Mouse (Mus musculus) naive thymus-derived CD4-positive, alpha-beta T cell, adult 5 months (primary cell): ENCODE data around the gene Polr2f. TPM values are rescaled to one million over a fixed set of nuclear protein-coding genes. Genes with fewer than 3 reads are reported as not detected.

Source experiments
- polyA plus RNA-seq: library from polyadenylated mRNA; unstranded; fragments of 100-300 nt; shearing (Covaris generic); gene quantifications from one replicate; pipeline ENCODE4 v1.2.1, GENCODE M21; 2017

Gene Polr2f
- 84.0 TPM for polyA plus RNA-seq

GRCm38 (mm10) chr15:79140866-79141565 lies at the start of gene Polr2f, which contains the start of gene 1700088E04Rik:
TSS of gene Polr2f (plus strand) at chr15:79141009.
TSS of gene 1700088E04Rik (minus strand) at chr15:79141253.

GRCm38 (mm10) chr15:79108421-79109320 lies 32.1 kb upstream of the Polr2f start, which contains the start of gene Micall1:
TSS of gene Micall1 (plus strand) at chr15:79108898.

GRCm38 (mm10) chr15:79165140-79165539 lies 24.3 kb downstream of the Polr2f start, which contains the start of gene Sox10:
TSS of gene Sox10 (minus strand) at chr15:79165240.

Other genes with a start within 250 kb of the Polr2f start
- gene Gm49510, start 241.3 kb upstream of the Polr2f start, polyA plus RNA-seq, result 1.9 TPM
- 194 TPM for gene Sh3bp1, start 241.2 kb upstream of the Polr2f start, polyA plus RNA-seq
- gene Pdxp, start 227.1 kb upstream of the Polr2f start, polyA plus RNA-seq, result 10.2 TPM
- 102 TPM for gene Lgals1, start 214.3 kb upstream of the Polr2f start, polyA plus RNA-seq
- gene Nol12, start 206.1 kb upstream of the Polr2f start, polyA plus RNA-seq, result 31.9 TPM
- gene Triobp, start 193.3 kb upstream of the Polr2f start, polyA plus RNA-seq, result 51.9 TPM
- gene H1f0, start 112.6 kb upstream of the Polr2f start, polyA plus RNA-seq, result 11.4 TPM
- gene Galr3, start 99.1 kb upstream of the Polr2f start, polyA plus RNA-seq, result not detected
- gene Ankrd54, start 78.1 kb upstream of the Polr2f start, polyA plus RNA-seq, result 51.8 TPM
- 113 TPM for gene Eif3l, start 65.8 kb upstream of the Polr2f start, polyA plus RNA-seq
- 46.2 TPM for gene Micall1, start 32.1 kb upstream of the Polr2f start, polyA plus RNA-seq
- 1.6 TPM for gene 1700088E04Rik, start 244 bp downstream of the Polr2f start, polyA plus RNA-seq
- not detected for gene Sox10, start 24.2 kb downstream of the Polr2f start, polyA plus RNA-seq
- gene Pick1, start 88.2 kb downstream of the Polr2f start, polyA plus RNA-seq, result 33.9 TPM
- 0.29 TPM for gene Gm49486, start 88.4 kb downstream of the Polr2f start, polyA plus RNA-seq
- not detected for gene Slc16a8, start 113.8 kb downstream of the Polr2f start, polyA plus RNA-seq
- 1.7 TPM for gene Baiap2l2, start 144.5 kb downstream of the Polr2f start, polyA plus RNA-seq
- gene Pla2g6, start 187.4 kb downstream of the Polr2f start, polyA plus RNA-seq, result 7.2 TPM
- 31.6 TPM for gene Maff, start 205.6 kb downstream of the Polr2f start, polyA plus RNA-seq